Mouse (Mus musculus): ENCODE results near the gene Apol10b. TPM values are rescaled to one million over a fixed set of nuclear protein-coding genes. Genes with fewer than 3 reads are reported as not detected.
"Not testable (repeated sequence)": the region's sequence is repeated elsewhere in the genome, so short reads cannot be mapped to it uniquely, and the experiment has no call there.

Gene Apol10b
- total RNA-seq, 2 experiments from 2014 or later, result 0.36 TPM

DNA sequence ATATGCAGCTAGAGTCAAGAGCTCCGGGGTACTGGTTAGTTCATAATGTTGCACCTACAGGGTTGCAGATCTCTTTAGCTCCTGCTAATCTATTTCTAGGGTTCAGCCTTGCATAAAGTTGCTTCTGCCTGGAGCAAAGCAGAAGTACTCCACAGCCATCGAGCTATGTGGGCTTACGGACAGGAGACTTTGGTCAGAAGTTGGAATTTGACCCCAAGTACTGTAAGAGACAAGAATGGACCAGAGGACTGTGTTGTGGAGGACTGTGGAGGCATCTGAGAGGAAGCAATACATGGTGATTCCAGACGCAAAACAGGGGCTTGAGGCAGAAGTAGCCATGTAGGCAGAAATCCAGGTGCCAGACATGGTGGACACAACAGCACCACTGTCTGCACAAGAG, 16.6 kb downstream of the Apol10b start:
- intact Hi-C loops (cut with DNase I), result no loop called here
- Histone ChIP-seq H3K27ac (no peak overlapping the region), H3K4me3 (no peak overlapping the region)
- DNase-seq, result no peak
- no peak for TF ChIP-seq CTCF (IDR thresholded peaks at IDR 0.05)

- intact Hi-C loops (cut with DNase I), result no loop called here
- TF ChIP-seq CTCF (IDR thresholded peaks at IDR 0.05), result no peak
- no peak overlapping the region for H3K4me3 ChIP-seq
- DNase-seq, result no peak
- H3K27ac ChIP-seq, result no peak overlapping the region
Measured at GRCm38 (mm10) chr15:77578801-77579200, 17.1 kb downstream of the Apol10b start.

- Histone ChIP-seq H3K4me3 (no peak overlapping the region), H3K27ac (no peak overlapping the region)
- peak; percentile 49 for TF ChIP-seq CTCF (IDR thresholded peaks at IDR 0.05)
- DNase-seq, result no peak
- intact Hi-C loops (cut with DNase I), result no loop called here
Measured at GRCm38 (mm10) chr15:77563219-77563618, 32.7 kb downstream of the Apol10b start.

DNA sequence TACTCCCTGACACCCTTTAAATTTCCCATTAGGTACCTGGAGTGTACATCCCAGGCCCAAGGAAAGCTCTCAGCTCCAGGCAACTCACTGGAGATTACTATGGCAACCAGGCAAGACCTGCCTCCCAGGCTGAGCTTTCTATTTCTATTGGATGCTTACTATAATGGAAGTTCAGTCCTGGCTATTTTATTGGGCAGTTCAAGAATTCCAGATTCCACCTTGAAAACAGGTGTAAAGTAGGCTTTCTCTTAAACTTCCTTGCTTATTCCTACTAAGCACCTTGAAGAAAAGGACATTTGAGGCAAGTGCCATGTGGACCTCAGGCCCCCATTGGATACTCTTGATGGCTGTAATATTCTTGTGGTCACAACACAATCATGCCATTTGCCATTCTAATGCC, 34.1 kb downstream of the Apol10b start, which contains the start of gene 1700025B11Rik:
Gene 1700025B11Rik (minus strand): TSS at position 101 of the 400 bp plus-strand sequence.
- DNase-seq, result no peak
- intact Hi-C loops (cut with DNase I), result loop anchor here (1.0 kb wide), 1 partner anchor 38 kb away; the partner anchor contains the start of gene Gm36245
- Histone ChIP-seq H3K4me3 (no peak within 1 kb of the TSS), H3K27ac (no peak within 1 kb of the TSS)
- TF ChIP-seq CTCF (IDR thresholded peaks at IDR 0.05), result no peak

DNA sequence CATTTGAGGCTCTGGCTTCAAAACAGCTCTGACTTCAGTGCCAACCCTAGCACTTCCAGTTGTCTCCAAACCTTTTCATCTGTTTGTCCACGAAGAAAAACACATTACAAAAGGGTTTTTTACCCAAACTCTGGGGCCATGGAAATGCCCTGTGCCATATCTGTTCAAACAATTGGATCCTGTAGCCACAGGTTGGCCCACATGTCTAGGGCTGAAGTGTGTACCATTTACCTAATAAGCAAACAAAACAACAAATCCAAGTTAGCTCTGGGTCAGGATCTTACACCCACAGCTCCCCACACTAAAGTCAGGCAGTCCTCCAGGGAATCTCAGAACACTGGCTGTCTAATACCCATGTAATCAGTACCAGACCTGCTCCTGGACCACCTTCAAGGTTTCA, 56.7 kb downstream of the Apol10b start:
- H3K4me3 ChIP-seq; H3K27ac ChIP-seq; DNase-seq; intact Hi-C loops (cut with DNase I): not testable (repeated sequence)

Other genes starting within 250 kb of the Apol10b start
- gene Apol7a, start 197.0 kb downstream of the Apol10b start, total RNA-seq (2021), result 1 to 10 TPM in 1 of 2 experiments, under 1 TPM in 1; 0.31 to 1.2 TPM
- not detected for gene Apol9a, start 185.0 kb downstream of the Apol10b start, total RNA-seq (2021)
- gene Apol7b, start 148.6 kb downstream of the Apol10b start, total RNA-seq (2021), result under 1 TPM; 0.20 to 0.99 TPM
- gene Apol10a, start 119.1 kb downstream of the Apol10b start, total RNA-seq (2021), result not detected
- not detected for gene Apol11a, start 87.9 kb downstream of the Apol10b start, total RNA-seq (2021)
- gene Apol7c, start 62.8 kb downstream of the Apol10b start, total RNA-seq (2021), result not detected
- not detected for gene 1700025B11Rik, start 34.2 kb downstream of the Apol10b start, total RNA-seq (2021)
- not detected for gene Gm36245, start 3.1 kb upstream of the Apol10b start, total RNA-seq (2021)
- under 1 TPM in 1 of 2 experiments, not detected in 1; 0.11 TPM for gene Apol11b, start 47.2 kb upstream of the Apol10b start, total RNA-seq (2021)
- not detected for gene Apol7e, start 102.7 kb upstream of the Apol10b start, total RNA-seq (2021)
- not detected for gene Apol9b, start 132.9 kb upstream of the Apol10b start, total RNA-seq (2021)
- gene Apol8, start 160.9 kb upstream of the Apol10b start, total RNA-seq (2021), result under 1 TPM; 0.08 to 0.31 TPM
- gene Myh9, start 246.1 kb upstream of the Apol10b start, total RNA-seq (2021), result 10 to 100 TPM; 37.4 to 57.4 TPM